Mouse (Mus musculus) heart, embryonic 14.5 days (tissue): ENCODE data around the gene Ddn. TPM values are rescaled to one million over a fixed set of nuclear protein-coding genes. Genes with fewer than 3 reads are reported as not detected.

Experiments used
- polyA plus RNA-seq: library from polyadenylated mRNA; unstranded; fragments of >200 nt; fragmentation: Nextera tagmentation; extraction: Ambion mirVana; gene quantifications from 2 replicates; pipeline ENCODE4 v1.2.1, GENCODE M21; 2014

The Ddn gene
- polyA plus RNA-seq, 1 experiment from 2014 or later: 0.22 TPM

Other genes with a start within 250 kb of the Ddn start
- 34.0 and 39.2 TPM in 2 replicates for gene Ccnt1, start 238.6 kb downstream of the Ddn start, polyA plus RNA-seq
- 0.53 and 0.66 TPM in 2 replicates for gene 4930415O20Rik, start 238.5 kb downstream of the Ddn start, polyA plus RNA-seq
- 35.2 and 43.7 TPM in 2 replicates for gene Adcy6, start 199.4 kb downstream of the Ddn start, polyA plus RNA-seq
- 6.1 and 6.6 TPM in 2 replicates for gene Cacnb3, start 178.7 kb downstream of the Ddn start, polyA plus RNA-seq
- gene Ddx23, start 146.6 kb downstream of the Ddn start, polyA plus RNA-seq: 16.9 and 18.2 TPM in 2 replicates
- gene Rnd1, start 132.0 kb downstream of the Ddn start, polyA plus RNA-seq: 0.61 and 1.3 TPM in 2 replicates
- gene Ccdc65, start 101.3 kb downstream of the Ddn start, polyA plus RNA-seq: 0.42 and 0.89 TPM in 2 replicates
- 21.5 and 23.4 TPM in 2 replicates for gene Fkbp11, start 81.3 kb downstream of the Ddn start, polyA plus RNA-seq
- 26.7 and 31.9 TPM in 2 replicates for gene Arf3, start 46.3 kb downstream of the Ddn start, polyA plus RNA-seq
- gene Wnt10b, start 31.3 kb downstream of the Ddn start, polyA plus RNA-seq: not detected in 2 replicates
- not detected in 2 replicates for gene Wnt1, start 19.6 kb downstream of the Ddn start, polyA plus RNA-seq
- 82.0 and 85.5 TPM in 2 replicates for gene Prkag1, start 22.0 kb upstream of the Ddn start, polyA plus RNA-seq
- gene Kmt2d, start 61.7 kb upstream of the Ddn start, polyA plus RNA-seq: 12.7 and 13.0 TPM in 2 replicates
- gene Rhebl1, start 85.0 kb upstream of the Ddn start, polyA plus RNA-seq: 4.0 and 4.9 TPM in 2 replicates
- 0.93 and 1.1 TPM in 2 replicates for gene Dhh, start 89.0 kb upstream of the Ddn start, polyA plus RNA-seq
- gene Lmbr1l, start 108.7 kb upstream of the Ddn start, polyA plus RNA-seq: 3.5 and 5.7 TPM in 2 replicates
- gene Tuba1b, start 125.1 kb upstream of the Ddn start, polyA plus RNA-seq: 1,494 and 1,560 TPM in 2 replicates
- gene Gm49450, start 144.1 kb upstream of the Ddn start, polyA plus RNA-seq: not detected in 2 replicates
- gene Tuba1a, start 144.2 kb upstream of the Ddn start, polyA plus RNA-seq: 790 and 917 TPM in 2 replicates
- gene Tuba1c, start 220.4 kb upstream of the Ddn start, polyA plus RNA-seq: 143 and 146 TPM in 2 replicates
- gene Prph, start 245.7 kb upstream of the Ddn start, polyA plus RNA-seq: 0.36 and 3.2 TPM in 2 replicates